Comparison of ENCODE assay signal across 29 mouse cellular contexts in genomic region chr6:98590989-98591388, GRCm38 (mm10).
DNase-seq lines count a peak whose midpoint lies in the region; ATAC-seq and TF ChIP-seq lines count a peak whose summit lies in the region.
"Had no signal": no experiment of that assay in that cellular context is flagged by ENCODE, and none has a peak within 500 bp of the region (broad histone marks: within the 10 kb centered on the region; RNA-seq: fewer than 3 reads in every experiment).

No protein-coding gene starts in this region.

- no peaks in the 10 kb centered on the region for H3K27me3 ChIP-seq in hindbrain, embryonic 14.5 days (ENCODE audit: control insufficient read depth, insufficient read depth, low read length)
- no peaks in the 10 kb centered on the region for H3K27me3 ChIP-seq in hindbrain, embryonic 13.5 days
- H3K27me3 ChIP-seq in liver, adult 2 months (ENCODE audit: control insufficient read depth, insufficient read depth, low read length) = no peaks in the 10 kb centered on the region
- no peaks in the 10 kb centered on the region for H3K27me3 ChIP-seq in liver, embryonic 12.5 days (replicated peaks)
- no peaks in the 10 kb centered on the region for H3K27me3 ChIP-seq in liver, postnatal 0 days (ENCODE audit: insufficient read depth, low read length)
- H3K27me3 ChIP-seq: CH12.LX; embryonic facial prominence, embryonic 13.5 days; embryonic facial prominence, embryonic 15.5 days; forebrain, embryonic 12.5 days had no signal

- no peak overlapping the region for H3K4me2 ChIP-seq in hindbrain, embryonic 14.5 days (replicated peaks)
- no peak overlapping the region for H3K4me2 ChIP-seq in hindbrain, embryonic 13.5 days
- H3K4me2 ChIP-seq in liver, embryonic 12.5 days = no peak overlapping the region
- H3K4me2 ChIP-seq in liver, postnatal 0 days (ENCODE audit: low read depth, low read length) = no peak overlapping the region
- H3K4me2 ChIP-seq: embryonic facial prominence, embryonic 13.5 days; embryonic facial prominence, embryonic 15.5 days; forebrain, embryonic 12.5 days had no signal

- H3K79me2 ChIP-seq in liver, adult 2 months (ENCODE audit: control insufficient read depth, insufficient read depth, low read length) = no peaks in the 10 kb centered on the region

- no peak for TF ChIP-seq EP300 in liver, postnatal 0 days (IDR thresholded peaks at IDR 0.05; ENCODE audit: low read depth)

- no peak for TF ChIP-seq CTCF in liver, adult 2 months (IDR thresholded peaks at IDR 0.05; ENCODE audit: low read depth, low read length)
- TF ChIP-seq CTCF in liver, postnatal 0 days (IDR thresholded peaks at IDR 0.05; ENCODE audit: low read depth) = no peak

- H3K36me3 ChIP-seq in hindbrain, embryonic 14.5 days (replicated peaks; ENCODE audit: control insufficient read depth, insufficient read depth) = no peaks in the 10 kb centered on the region
- no peaks in the 10 kb centered on the region for H3K36me3 ChIP-seq in hindbrain, embryonic 13.5 days
- H3K36me3 ChIP-seq in liver, adult 2 months (ENCODE audit: control insufficient read depth, insufficient read depth, low read length) = no peaks in the 10 kb centered on the region
- no peaks in the 10 kb centered on the region for H3K36me3 ChIP-seq in liver, embryonic 12.5 days
- no peaks in the 10 kb centered on the region for H3K36me3 ChIP-seq in liver, postnatal 0 days (replicated peaks; ENCODE audit: insufficient read depth, low read length)
- H3K36me3 ChIP-seq: embryonic facial prominence, embryonic 13.5 days; embryonic facial prominence, embryonic 15.5 days; forebrain, embryonic 10.5 days; forebrain, embryonic 12.5 days; G1E had no signal

- no peak for ATAC-seq in hindbrain, embryonic 14.5 days (ENCODE audit: low FRiP score)
- ATAC-seq in hindbrain, embryonic 13.5 days (ENCODE audit: low FRiP score) = no peak
- ATAC-seq in liver, embryonic 12.5 days = no peak
- 0 out of 2 replicates have a peak, but pooled peaks have one; percentile 38 for ATAC-seq in liver, postnatal 0 days
- ATAC-seq: activated CD4-positive, CD25-positive, alpha-beta regulatory T cell, adult 4 months; CD4-positive, CD25-positive, alpha-beta regulatory T cell, adult 4 months; forebrain, embryonic 14.5 days; forebrain, embryonic 16.5 days; Patski had no signal

- TF ChIP-seq POLR2A in liver, adult 2 months (IDR thresholded peaks at IDR 0.05; ENCODE audit: extremely low read depth, insufficient read depth, low read length) = no peak

- no peak overlapping the region for H3K27ac ChIP-seq in hindbrain, embryonic 14.5 days
- H3K27ac ChIP-seq in hindbrain, embryonic 13.5 days = no peak overlapping the region
- H3K27ac ChIP-seq in liver, adult 2 months (replicated peaks; ENCODE audit: insufficient read depth, low read depth, low read length) = no peak overlapping the region
- no peak overlapping the region for H3K27ac ChIP-seq in liver, embryonic 12.5 days
- no peak overlapping the region for H3K27ac ChIP-seq in liver, postnatal 0 days (ENCODE audit: low read depth)
- H3K27ac ChIP-seq: embryonic facial prominence, embryonic 13.5 days; embryonic facial prominence, embryonic 15.5 days; forebrain, embryonic 10.5 days; forebrain, embryonic 12.5 days had no signal

- WGBS in hindbrain, embryonic 14.5 days = 88% methylated on average over 4 of the region's 4 CpGs
- WGBS in hindbrain, embryonic 13.5 days = 80% methylated on average over 4 of the region's 4 CpGs
- WGBS in liver, adult 2 months = 25% methylated on average over 4 of the region's 4 CpGs
- 61% methylated on average over 4 of the region's 4 CpGs for WGBS in liver, embryonic 12.5 days (ENCODE audit: insufficient replicate concordance)
- 45% methylated on average over 4 of the region's 4 CpGs for WGBS in liver, postnatal 0 days (ENCODE audit: insufficient replicate concordance)

- no peak overlapping the region for H3K4me3 ChIP-seq in hindbrain, embryonic 14.5 days (replicated peaks; ENCODE audit: low read length)
- no peak overlapping the region for H3K4me3 ChIP-seq in hindbrain, embryonic 13.5 days
- no peak overlapping the region for H3K4me3 ChIP-seq in liver, adult 2 months (ENCODE audit: insufficient read depth, low read depth, low read length)
- H3K4me3 ChIP-seq in liver, embryonic 12.5 days = no peak overlapping the region
- H3K4me3 ChIP-seq in liver, postnatal 0 days (ENCODE audit: low read depth, low read length) = no peak overlapping the region
- H3K4me3 ChIP-seq: embryonic facial prominence, embryonic 13.5 days; embryonic facial prominence, embryonic 15.5 days; erythroblast, embryonic 14.5 days; forebrain, embryonic 10.5 days; forebrain, embryonic 12.5 days had no signal

- no peak overlapping the region for H3K9ac ChIP-seq in hindbrain, embryonic 14.5 days
- no peak overlapping the region for H3K9ac ChIP-seq in hindbrain, embryonic 13.5 days
- no peak overlapping the region for H3K9ac ChIP-seq in liver, adult 2 months (ENCODE audit: low read depth, low read length)
- H3K9ac ChIP-seq in liver, embryonic 12.5 days = no peak overlapping the region
- H3K9ac ChIP-seq in liver, postnatal 0 days (replicated peaks) = no peak overlapping the region
- H3K9ac ChIP-seq: embryonic facial prominence, embryonic 13.5 days; embryonic facial prominence, embryonic 15.5 days; forebrain, embryonic 12.5 days had no signal

- H3K9me3 ChIP-seq in hindbrain, embryonic 14.5 days (ENCODE audit: control insufficient read depth, low read length) = no peaks in the 10 kb centered on the region
- H3K9me3 ChIP-seq in hindbrain, embryonic 13.5 days = no peaks in the 10 kb centered on the region
- H3K9me3 ChIP-seq in liver, embryonic 12.5 days (replicated peaks) = no peaks in the 10 kb centered on the region
- H3K9me3 ChIP-seq in liver, postnatal 0 days (ENCODE audit: low read length) = no peaks in the 10 kb centered on the region
- H3K9me3 ChIP-seq: embryonic facial prominence, embryonic 13.5 days; embryonic facial prominence, embryonic 15.5 days; forebrain, embryonic 10.5 days; forebrain, embryonic 12.5 days had no signal

- H3K4me1 ChIP-seq in hindbrain, embryonic 14.5 days (replicated peaks; ENCODE audit: control insufficient read depth, insufficient read depth, low read length) = no peaks in the 10 kb centered on the region
- no peaks in the 10 kb centered on the region for H3K4me1 ChIP-seq in hindbrain, embryonic 13.5 days (replicated peaks)
- H3K4me1 ChIP-seq in liver, adult 2 months (ENCODE audit: control insufficient read depth, insufficient read depth, low read length) = peaks cover 7% of the 10 kb centered on the region; the same call in 1 of the 2 replicates
- H3K4me1 ChIP-seq in liver, embryonic 12.5 days = no peaks in the 10 kb centered on the region
- no peaks in the 10 kb centered on the region for H3K4me1 ChIP-seq in liver, postnatal 0 days (ENCODE audit: insufficient read depth)
- H3K4me1 ChIP-seq: embryonic facial prominence, embryonic 13.5 days; embryonic facial prominence, embryonic 15.5 days; forebrain, embryonic 10.5 days; forebrain, embryonic 12.5 days had no signal

- DNase-seq in hindbrain, embryonic 14.5 days (ENCODE audit: low spot score) = peak; percentile 14
- DNase-seq in liver, adult 2 months (ENCODE audit: extremely low read depth, low read depth, low spot score) = peak; percentile 95
- DNase-seq in liver, postnatal 0 days = no peak
- DNase-seq in liver = no peak
- DNase-seq: adrenal gland, adult 8-10 months; adrenal gland, postnatal 14 days; adrenal gland, postnatal 36 days; B cell, adult 2 months; cerebellum, adult 11 months; cerebellum, adult 18-20 months; cerebellum, adult 8-10 months; cerebellum, adult 9-11 months; cerebellum, postnatal 14 days; cerebellum, postnatal 36 days; embryo, embryonic 11 days had no signal

Comparison
In these comparisons a context has a peak if more than half of its experiments do, and no peak if none do; other contexts are left out.
1. DNase-seq: peak in hindbrain, embryonic 14.5 days (single experiment) and liver, adult 2 months (single experiment); none in liver, postnatal 0 days (single experiment) and liver (single experiment).